Mouse (Mus musculus) embryonic fibroblast, embryonic 13.5 days (primary cell): ENCODE data around the gene Prr12.

Experiments used
- CTCF ChIP-seq: IDR thresholded peaks from 2 replicates; pipeline ENCODE4 v1.5.1; 2011; ENCODE audit warnings: mild to moderate bottlenecking, control low read depth, low read length, moderate library complexity, borderline replicate concordance; ENCODE audit not compliant: insufficient read depth
- POLR2A ChIP-seq: IDR thresholded peaks from 2 replicates; pipeline ENCODE4 v1.6.1; 2011; ENCODE audit warnings: low read depth, mild to moderate bottlenecking, control low read depth, low read length, moderate library complexity

GRCm38 (mm10) chr7:45008411-45008810 lies 44.3 kb downstream of the Prr12 start:
- TF ChIP-seq POLR2A (no peak), CTCF (no peak)
